Mouse (Mus musculus): ENCODE data around the gene Fas. TPM values are rescaled to one million over a fixed set of nuclear protein-coding genes. Genes with fewer than 3 reads are reported as not detected.
A peak's percentile ranks its signal among the peaks of the same experiment; 100 is the strongest.

Gene Fas
- polyA plus RNA-seq (2016; fragmentation: Nextera tagmentation; extraction: Ambion mirVana) = 0.21 TPM in 1 of 2 replicates, not detected in the other

DNA sequence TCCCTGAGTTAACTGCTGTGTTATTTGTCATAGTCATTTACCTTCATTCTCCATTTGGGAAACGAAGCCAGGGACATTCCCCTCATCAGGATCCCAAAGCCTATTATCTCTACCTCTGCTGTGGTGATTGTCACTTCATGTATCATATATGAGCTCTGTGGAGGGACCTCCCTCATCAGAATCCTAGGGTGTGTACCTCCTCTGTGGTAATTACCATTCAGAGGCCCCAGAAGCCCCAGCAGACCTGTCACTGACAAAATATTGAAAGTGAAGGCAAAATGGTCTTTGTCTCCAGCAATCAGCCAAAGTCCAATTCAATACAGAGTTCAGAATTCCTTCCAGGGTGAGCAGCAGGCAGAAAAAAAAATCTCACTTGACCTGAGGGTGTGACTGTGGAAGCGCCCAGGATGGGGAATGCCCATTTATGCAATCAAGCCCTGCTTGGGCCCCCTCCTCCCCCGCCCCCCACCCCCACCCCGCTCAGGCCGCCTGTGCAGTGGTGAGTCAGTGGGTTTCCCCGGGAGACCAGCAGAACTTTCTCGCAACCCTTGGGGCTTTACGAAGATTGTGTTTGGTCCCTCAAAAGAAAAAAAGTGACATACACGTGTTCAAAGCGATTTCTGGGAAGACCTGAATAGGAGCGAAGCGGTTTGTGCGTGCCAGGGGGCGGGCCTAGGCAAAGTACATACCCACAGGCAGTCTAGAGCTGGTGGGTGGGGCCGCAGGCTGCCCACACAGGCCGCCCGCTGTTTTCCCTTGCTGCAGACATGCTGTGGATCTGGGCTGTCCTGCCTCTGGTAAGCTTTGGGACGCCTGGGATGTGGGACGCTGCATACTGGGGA lies at the start of gene Fas:
Fas (plus strand) TSS at position 719 of the 842 bp plus-strand sequence.
- 4% methylated on average over 19 of the region's 19 CpGs for WGBS
- Histone ChIP-seq H3K4me3 (peak within 1 kb of the TSS; percentile 57), H3K27ac (peak within 1 kb of the TSS; percentile 65)

DNA sequence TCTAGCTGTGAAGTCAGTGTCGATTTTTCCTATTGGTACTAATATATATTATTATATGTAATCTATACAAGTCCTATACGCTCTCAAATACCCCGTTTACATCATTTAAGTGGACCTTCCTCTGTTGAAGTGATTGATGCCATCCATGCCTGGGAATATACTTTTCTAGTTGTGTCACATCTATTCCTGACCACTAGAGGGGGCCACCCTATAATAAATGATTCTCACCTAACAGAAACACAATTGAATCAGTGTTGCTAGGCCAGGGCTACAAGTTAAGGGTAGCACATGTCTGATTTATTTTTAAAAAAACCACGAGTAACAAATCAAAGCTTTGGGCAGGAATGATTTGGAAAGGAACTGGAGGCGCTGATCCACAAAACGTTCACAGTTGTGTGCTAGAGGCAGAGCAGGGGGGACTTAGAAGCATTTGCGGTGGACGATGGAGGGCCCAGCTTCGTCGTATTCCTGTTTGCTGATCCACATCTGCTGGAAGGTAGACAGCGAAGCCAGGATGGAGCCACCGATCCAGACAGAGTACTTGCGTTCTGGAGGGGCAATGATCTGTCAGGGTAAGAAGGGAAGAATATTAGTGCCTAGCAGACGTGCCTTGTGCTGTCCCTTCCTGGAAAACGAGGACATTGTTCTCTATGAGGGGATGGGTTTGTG lies 49.1 kb upstream of the Fas start:
- Histone ChIP-seq H3K36me3 (replicated peaks) (no peaks in the 10 kb centered on the region), H3K4me1 (no peaks in the 10 kb centered on the region), H3K27ac (no peak overlapping the region), H3K4me3 (no peak overlapping the region), H3K27me3 (ENCODE audit: poor library complexity, severe bottlenecking) (no peaks in the 10 kb centered on the region), H3K9me3 (no peaks in the 10 kb centered on the region)
- DNase-seq (ENCODE audit: extremely low spot score, low spot score) = no peak
- WGBS = 66% methylated on average over 15 of the region's 15 CpGs

More for the DNA sequence above, at the start of gene Fas:
- H3K4me1 ChIP-seq = peaks cover 15% of the 10 kb centered on the region
- peak; percentile 42 for DNase-seq (ENCODE audit: extremely low spot score, low spot score)
- no peaks in the 10 kb centered on the region for H3K36me3 ChIP-seq (replicated peaks)
- peaks cover 20% of the 10 kb centered on the region for H3K27me3 ChIP-seq (ENCODE audit: poor library complexity, severe bottlenecking)
- H3K9me3 ChIP-seq = no peaks in the 10 kb centered on the region

DNA sequence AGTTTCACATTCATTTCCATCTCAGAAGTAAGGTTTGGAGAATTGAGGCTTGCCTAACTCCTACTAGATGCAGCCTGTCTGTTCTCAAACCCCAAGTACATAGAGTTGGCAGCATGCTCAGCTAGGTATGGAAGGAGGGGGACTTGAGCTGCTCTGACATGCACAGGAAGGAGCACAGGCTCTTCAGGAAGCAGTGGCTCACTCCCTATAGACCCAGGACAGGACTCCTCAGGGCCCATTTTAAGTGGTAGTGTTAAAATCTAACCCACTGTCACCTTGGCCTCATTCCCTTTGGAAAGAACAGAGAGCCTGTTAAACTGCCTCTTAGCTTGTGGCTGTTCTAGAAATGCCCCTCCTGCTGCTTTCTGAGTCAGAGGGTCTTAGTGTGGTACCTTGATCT lies 47.5 kb upstream of the Fas start:
- H3K4me3 ChIP-seq = no peak overlapping the region
- H3K36me3 ChIP-seq (replicated peaks) = no peaks in the 10 kb centered on the region
- no peak for DNase-seq (ENCODE audit: extremely low spot score, low spot score)
- H3K4me1 ChIP-seq = no peaks in the 10 kb centered on the region
- H3K27ac ChIP-seq = no peak overlapping the region
- H3K9me3 ChIP-seq = no peaks in the 10 kb centered on the region
- no peaks in the 10 kb centered on the region for H3K27me3 ChIP-seq (ENCODE audit: poor library complexity, severe bottlenecking)

DNA sequence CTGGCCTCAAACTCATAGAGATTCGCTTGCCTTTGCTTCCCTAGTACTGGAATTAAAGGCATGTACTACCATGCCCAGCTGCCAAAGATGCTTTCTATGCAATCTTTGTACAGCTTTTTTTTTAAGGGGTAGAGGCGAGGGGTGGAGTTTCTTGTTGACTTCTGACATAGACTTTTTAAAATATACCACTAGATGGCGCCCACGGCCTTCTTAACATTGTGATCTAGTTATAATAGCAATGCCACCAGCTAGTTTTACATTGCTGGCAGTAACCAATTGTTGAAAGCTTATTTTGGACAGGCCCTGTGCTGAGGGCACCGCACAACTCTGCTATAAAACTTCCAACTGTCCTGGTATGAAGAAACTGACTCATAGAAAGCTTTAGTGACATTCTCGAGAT lies 46.4 kb upstream of the Fas start:
- H3K27ac ChIP-seq = no peak overlapping the region
- no peaks in the 10 kb centered on the region for H3K27me3 ChIP-seq (ENCODE audit: poor library complexity, severe bottlenecking)
- peak; percentile 28 for DNase-seq (ENCODE audit: extremely low spot score, low spot score)
- H3K36me3 ChIP-seq (replicated peaks) = no peaks in the 10 kb centered on the region
- WGBS = 21% methylated on average over 6 of the region's 6 CpGs
- H3K4me1 ChIP-seq = no peaks in the 10 kb centered on the region
- no peaks in the 10 kb centered on the region for H3K9me3 ChIP-seq
- no peak overlapping the region for H3K4me3 ChIP-seq

DNA sequence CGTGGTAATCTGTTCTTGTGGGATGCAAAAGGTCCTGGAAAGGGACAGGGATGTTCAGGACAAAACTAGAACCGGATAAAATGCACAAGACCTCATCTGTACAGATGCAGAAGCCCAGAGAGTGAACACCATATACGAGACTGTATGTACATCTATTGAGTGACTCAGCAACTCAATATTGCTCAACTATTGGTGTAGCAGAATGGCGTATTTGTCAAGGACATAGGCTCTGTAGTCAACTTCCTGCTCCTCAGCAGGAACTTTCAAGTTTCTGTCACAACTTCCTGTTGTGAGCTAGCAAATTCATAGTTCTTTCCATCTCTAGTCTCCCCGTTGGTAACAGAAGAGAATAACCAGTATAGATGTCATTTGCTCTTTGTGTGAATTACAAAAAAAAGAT lies 41.9 kb upstream of the Fas start:
- Histone ChIP-seq H3K4me1 (no peaks in the 10 kb centered on the region), H3K36me3 (replicated peaks) (no peaks in the 10 kb centered on the region), H3K4me3 (no peak overlapping the region), H3K27ac (no peak overlapping the region), H3K9me3 (no peaks in the 10 kb centered on the region), H3K27me3 (ENCODE audit: poor library complexity, severe bottlenecking) (no peaks in the 10 kb centered on the region)
- DNase-seq (ENCODE audit: extremely low spot score, low spot score) = no peak
- 83% methylated on average over 5 of the region's 5 CpGs for WGBS

DNA sequence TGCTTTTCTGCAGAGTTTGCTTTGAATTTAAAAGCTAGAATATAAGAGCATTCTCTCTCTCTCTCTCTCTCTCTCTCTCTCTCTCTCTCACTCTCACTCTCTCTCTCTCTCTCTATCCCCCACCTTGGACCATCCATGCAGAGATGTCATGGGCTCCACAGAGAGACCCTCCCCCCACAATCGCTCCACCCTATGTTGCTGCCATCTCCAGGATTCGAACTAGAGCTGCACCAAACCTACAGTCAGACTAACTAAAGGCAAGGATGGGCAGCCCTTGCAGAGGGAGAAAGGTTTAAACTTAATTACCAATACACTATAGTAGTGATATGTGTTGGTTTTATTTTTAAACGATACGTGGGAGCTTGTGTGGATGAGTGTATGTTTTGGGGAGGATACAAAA lies 39.8 kb upstream of the Fas start:
- WGBS = 81% methylated on average over 4 of the region's 4 CpGs
- Histone ChIP-seq H3K36me3 (replicated peaks) (no peaks in the 10 kb centered on the region), H3K4me1 (0 out of 2 replicates have a peak, but pooled peaks cover 4% of the 10 kb centered on the region), H3K9me3 (no peaks in the 10 kb centered on the region), H3K4me3 (no peak overlapping the region), H3K27ac (no peak overlapping the region), H3K27me3 (ENCODE audit: poor library complexity, severe bottlenecking) (no peaks in the 10 kb centered on the region)
- DNase-seq (ENCODE audit: extremely low spot score, low spot score) = no peak

DNA sequence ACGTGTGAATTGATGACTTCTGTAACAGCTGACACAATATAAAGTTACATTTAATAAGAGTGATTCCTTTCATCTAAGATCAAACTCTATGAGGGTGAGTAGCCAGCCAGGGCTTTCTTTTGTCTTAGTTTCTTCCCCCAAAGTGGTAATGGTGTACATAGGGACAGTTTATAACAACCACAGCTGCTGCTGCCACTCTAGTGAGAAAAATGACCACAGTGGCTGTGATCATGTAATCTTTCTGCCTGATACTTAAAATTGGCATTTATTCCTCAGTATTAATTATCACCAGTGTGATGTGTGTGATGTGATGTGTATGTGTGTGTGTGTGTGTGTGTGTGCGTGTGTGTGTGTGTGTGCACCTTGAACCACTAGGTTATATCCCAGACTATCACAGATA lies 38.6 kb upstream of the Fas start:
- Histone ChIP-seq H3K36me3 (replicated peaks) (no peaks in the 10 kb centered on the region), H3K4me1 (0 out of 2 replicates have a peak, but pooled peaks cover 4% of the 10 kb centered on the region), H3K9me3 (no peaks in the 10 kb centered on the region), H3K27ac (no peak overlapping the region), H3K27me3 (ENCODE audit: poor library complexity, severe bottlenecking) (no peaks in the 10 kb centered on the region), H3K4me3 (no peak overlapping the region)
- DNase-seq (ENCODE audit: extremely low spot score, low spot score) = no peak
- WGBS = 86% methylated on average over 2 of the region's 2 CpGs

DNA sequence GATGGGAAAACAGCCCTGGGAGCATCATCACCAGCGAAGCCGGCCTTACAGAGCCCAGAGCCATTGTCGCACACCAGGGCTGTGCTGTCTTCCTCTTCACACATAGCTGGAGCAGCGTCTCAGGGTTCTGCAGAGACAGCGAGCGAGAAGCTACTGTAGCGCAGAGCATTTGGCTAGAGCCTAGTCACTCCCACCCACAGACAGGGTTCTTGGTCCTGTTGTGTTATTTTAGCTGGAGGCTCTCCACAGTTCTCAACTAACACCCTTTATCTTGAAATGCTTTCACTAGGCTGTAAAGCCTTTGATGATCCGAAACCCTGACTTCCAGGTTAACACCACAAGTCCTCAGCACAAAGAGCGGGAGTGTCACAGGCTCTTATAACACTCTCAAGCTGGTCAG lies 38.0 kb upstream of the Fas start:
- no peak for DNase-seq (ENCODE audit: extremely low spot score, low spot score)
- 84% methylated on average over 9 of the region's 9 CpGs for WGBS
- H3K27ac ChIP-seq = no peak overlapping the region
- H3K36me3 ChIP-seq (replicated peaks) = no peaks in the 10 kb centered on the region
- H3K27me3 ChIP-seq (ENCODE audit: poor library complexity, severe bottlenecking) = no peaks in the 10 kb centered on the region
- H3K4me3 ChIP-seq = no peak overlapping the region
- 0 out of 2 replicates have a peak, but pooled peaks cover 4% of the 10 kb centered on the region for H3K4me1 ChIP-seq
- H3K9me3 ChIP-seq = no peaks in the 10 kb centered on the region

DNA sequence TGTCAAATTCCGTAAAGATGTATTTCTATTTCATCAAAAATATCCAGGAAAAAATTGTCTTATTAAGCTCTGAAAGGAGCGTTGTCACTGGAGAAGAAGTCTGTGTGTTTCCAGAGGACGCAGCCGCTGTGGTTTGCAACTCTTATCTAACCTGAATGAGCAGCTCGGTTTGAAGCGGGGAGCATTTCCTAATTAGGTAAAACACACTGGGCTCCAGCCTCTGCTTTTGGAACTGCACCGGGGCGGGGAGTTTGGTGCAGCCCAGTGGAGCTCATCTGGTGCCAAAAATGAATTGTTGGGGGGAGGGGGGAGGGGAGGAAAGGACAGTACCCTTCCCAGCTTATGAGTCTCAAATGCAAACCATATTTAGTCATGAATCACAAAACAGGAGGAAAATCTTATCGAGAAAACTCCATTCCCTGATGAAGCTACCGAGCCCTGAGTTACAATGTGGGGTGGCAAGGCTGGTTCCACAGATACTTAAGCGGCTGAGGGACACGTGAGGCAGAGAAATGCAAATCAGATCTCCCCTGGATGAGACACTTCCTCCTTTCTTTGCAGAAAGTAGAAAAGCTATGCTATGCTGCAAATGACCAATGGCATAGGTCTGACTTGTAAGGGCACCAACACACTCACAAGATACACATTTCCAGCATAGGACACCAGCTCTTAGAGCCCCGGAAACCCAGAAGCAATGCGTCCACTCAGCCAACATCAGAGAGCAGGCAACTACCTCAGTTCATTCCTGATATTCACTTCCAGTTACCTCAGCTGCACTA lies 36.2 kb upstream of the Fas start:
- no peak overlapping the region for H3K4me3 ChIP-seq
- 0 out of 2 replicates have a peak, but pooled peaks cover 4% of the 10 kb centered on the region for H3K4me1 ChIP-seq
- 56% methylated on average over 14 of the region's 14 CpGs for WGBS
- no peak overlapping the region for H3K27ac ChIP-seq
- DNase-seq (ENCODE audit: extremely low spot score, low spot score) = no peak
- H3K9me3 ChIP-seq = no peaks in the 10 kb centered on the region
- no peaks in the 10 kb centered on the region for H3K27me3 ChIP-seq (ENCODE audit: poor library complexity, severe bottlenecking)
- H3K36me3 ChIP-seq (replicated peaks) = no peaks in the 10 kb centered on the region

DNA sequence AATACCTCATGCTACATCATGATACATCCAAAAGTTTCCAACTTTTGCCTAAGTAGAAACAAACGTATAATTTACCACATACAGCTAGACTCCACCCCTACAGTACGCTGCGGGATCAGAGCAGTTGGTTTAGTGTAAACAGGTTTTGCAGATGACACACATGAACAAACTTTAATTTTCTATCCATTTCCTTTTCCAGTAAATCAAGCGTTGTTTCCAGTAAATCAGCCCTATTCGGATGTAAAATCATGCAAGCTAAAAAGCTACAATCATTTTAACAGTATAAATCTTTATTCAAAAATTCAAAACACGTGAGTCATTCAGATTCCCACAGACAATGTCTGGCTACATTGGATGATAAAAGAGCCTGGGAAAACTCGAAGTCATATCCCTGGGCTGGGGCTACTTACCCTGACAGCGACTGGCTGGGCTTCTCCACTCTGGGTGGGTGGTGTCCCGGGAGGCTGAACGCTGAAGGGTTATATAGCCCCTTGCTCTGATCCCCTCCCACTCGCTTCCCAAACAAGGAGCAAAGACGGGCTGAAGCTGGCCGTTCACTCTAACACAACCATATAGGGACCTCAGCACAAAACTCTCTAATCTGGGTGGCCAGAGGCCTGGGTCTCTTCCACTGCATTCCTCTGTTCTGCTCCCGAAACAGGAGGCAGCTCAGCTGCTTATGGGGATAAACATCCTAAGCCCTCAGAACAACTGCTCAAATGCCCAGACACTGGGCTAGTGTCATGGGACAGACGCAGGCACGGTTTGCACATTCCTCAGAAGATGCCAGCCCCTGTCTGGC lies 35.4 kb upstream of the Fas start, which contains the start of gene Acta2:
Acta2 (minus strand) TSS at position 711 of the 802 bp plus-strand sequence.
- DNase-seq (ENCODE audit: extremely low spot score, low spot score) = no peak
- H3K36me3 ChIP-seq (replicated peaks) = no peaks in the 10 kb centered on the region
- H3K9me3 ChIP-seq = no peaks in the 10 kb centered on the region
- no peaks in the 10 kb centered on the region for H3K27me3 ChIP-seq (ENCODE audit: poor library complexity, severe bottlenecking)
- no peak within 1 kb of the TSS for H3K27ac ChIP-seq
- 0 out of 2 replicates have a peak, but pooled peaks cover 4% of the 10 kb centered on the region for H3K4me1 ChIP-seq
- WGBS = 70% methylated on average over 16 of the region's 16 CpGs
- no peak within 1 kb of the TSS for H3K4me3 ChIP-seq

DNA sequence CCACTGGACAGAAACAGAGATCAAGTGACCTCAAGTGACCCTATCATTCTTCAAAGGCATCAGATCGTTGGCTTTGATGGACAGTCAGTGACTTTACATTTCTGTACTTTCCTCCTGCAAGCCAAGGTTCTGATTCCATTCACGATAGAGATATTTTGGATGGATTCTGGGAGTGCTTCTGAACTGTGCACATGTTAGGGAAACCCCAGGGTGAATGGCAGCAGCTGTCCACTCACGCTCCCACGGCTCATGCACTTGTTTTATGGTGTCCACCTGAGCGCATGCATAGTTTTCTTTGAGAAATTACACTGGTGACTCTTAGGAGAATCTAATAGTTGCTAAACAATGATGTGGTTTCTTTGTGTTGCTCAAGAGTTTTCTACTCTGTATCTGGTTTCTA lies 34.3 kb upstream of the Fas start:
- 0 out of 2 replicates have a peak, but pooled peaks cover 4% of the 10 kb centered on the region for H3K4me1 ChIP-seq
- H3K4me3 ChIP-seq = no peak overlapping the region
- H3K27me3 ChIP-seq (ENCODE audit: poor library complexity, severe bottlenecking) = no peaks in the 10 kb centered on the region
- no peaks in the 10 kb centered on the region for H3K9me3 ChIP-seq
- WGBS = 91% methylated on average over 5 of the region's 5 CpGs
- DNase-seq (ENCODE audit: extremely low spot score, low spot score) = no peak
- no peaks in the 10 kb centered on the region for H3K36me3 ChIP-seq (replicated peaks)
- no peak overlapping the region for H3K27ac ChIP-seq

DNA sequence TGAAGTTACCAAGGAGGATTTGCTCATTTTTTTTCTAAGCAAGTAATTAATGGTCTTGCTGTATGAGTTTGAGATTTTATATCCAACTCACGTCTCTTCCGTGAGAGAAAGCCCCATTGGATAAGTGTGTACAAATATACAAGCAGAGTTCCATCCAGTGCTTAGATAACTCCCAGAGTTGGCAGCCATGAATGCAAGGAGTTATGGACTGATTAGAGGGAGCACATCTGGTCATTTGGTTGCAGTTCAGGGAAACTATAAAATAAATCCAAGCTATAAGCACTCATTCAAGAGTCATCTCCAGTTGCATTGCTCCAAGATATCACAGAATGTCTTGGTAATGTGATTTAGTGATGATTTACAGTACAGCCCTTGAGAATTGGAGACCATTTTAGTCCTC lies 33.5 kb upstream of the Fas start:
- Histone ChIP-seq H3K27me3 (ENCODE audit: poor library complexity, severe bottlenecking) (no peaks in the 10 kb centered on the region), H3K9me3 (no peaks in the 10 kb centered on the region), H3K4me3 (no peak overlapping the region), H3K36me3 (replicated peaks) (no peaks in the 10 kb centered on the region), H3K27ac (no peak overlapping the region), H3K4me1 (0 out of 2 replicates have a peak, but pooled peaks cover 4% of the 10 kb centered on the region)
- no peak for DNase-seq (ENCODE audit: extremely low spot score, low spot score)
- WGBS = 93% methylated on average over 2 of the region's 2 CpGs

All from forebrain, embryonic 10.5 days (tissue).